Mouse (Mus musculus) kidney, postnatal 0 days (tissue): ENCODE measurements around the gene Ntf3. TPM values are rescaled to one million over a fixed set of nuclear protein-coding genes. Genes with fewer than 3 reads are reported as not detected.

Experiments used
- ATAC-seq: fragments of 200-750 bp; cut with Nextera tagmentation; replicated peaks from 2 replicates; pipeline ENCODE4 v1.8.0; 2017; ENCODE audit warnings: low read depth, moderate number of reproducible peaks, moderate TSS enrichment, moderate library complexity; ENCODE audit not compliant: low FRiP score
- DNase-seq: peaks from one replicate; pipeline ENCODE4 v3.0.0-alpha.2; 2016; ENCODE audit warnings: low spot score
- H3K27ac ChIP-seq: fragments of 300-500 bp; sonication (generic); 2 replicates; pipeline ENCODE4 v1.5.1; 2014; ENCODE audit warnings: mild to moderate bottlenecking
- H3K27me3 ChIP-seq: fragments of 300-500 bp; sonication (generic); 2 replicates; pipeline ENCODE4 v1.6.1; 2014; ENCODE audit warnings: low read length, mixed read lengths; ENCODE audit not compliant: insufficient read depth
- H3K36me3 ChIP-seq: fragments of 300-500 bp; sonication (generic); 2 replicates; pipeline ENCODE4 v1.6.1; 2014; ENCODE audit warnings: low read length, mixed read lengths; ENCODE audit not compliant: insufficient read depth
- H3K4me1 ChIP-seq: fragments of 300-500 bp; sonication (generic); replicated peaks from 2 replicates; pipeline ENCODE4 v1.6.1; 2014; ENCODE audit warnings: antibody characterized with exemption, low read length, mixed read lengths; ENCODE audit not compliant: insufficient read depth
- H3K4me2 ChIP-seq: fragments of 300-500 bp; sonication (generic); 2 replicates; pipeline ENCODE4 v1.6.1; 2014; ENCODE audit warnings: mild to moderate bottlenecking, low read length, moderate library complexity, mixed read lengths
- H3K4me3 ChIP-seq: fragments of 300-500 bp; sonication (generic); replicated peaks from 2 replicates; pipeline ENCODE4 v1.5.1; 2014; ENCODE audit warnings: low read depth, low read length
- H3K9ac ChIP-seq: fragments of 300-500 bp; sonication (generic); 2 replicates; pipeline ENCODE4 v1.6.1; 2014; ENCODE audit warnings: low read depth, low read length
- H3K9me3 ChIP-seq: fragments of 300-500 bp; sonication (generic); replicated peaks from 2 replicates; pipeline ENCODE4 v1.6.1; 2016; ENCODE audit warnings: low read length, inconsistent platforms, mixed read lengths
- CTCF ChIP-seq: IDR thresholded peaks from 2 replicates; pipeline ENCODE4 v1.5.1; 2016; ENCODE audit warnings: antibody characterized with exemption, low read depth, mild to moderate bottlenecking, moderate library complexity
- WGBS: fragments of 180-500 bp; shearing (Covaris S2); extraction: QIAGEN DNeasy Blood & Tissue Kit; methylation state at CpG from one replicate; pipeline ENCODE4 v1.1.7; 2014; 5-methylcytosine and 5-hydroxymethylcytosine counted together
- polyA plus RNA-seq: library from polyadenylated mRNA; unstranded; fragments of >200 nt; fragmentation: Nextera tagmentation; extraction: Ambion mirVana; gene quantifications from 2 replicates; pipeline ENCODE4 v1.2.1, GENCODE M21; 2015

Gene Ntf3
- polyA plus RNA-seq, 1 experiment from 2014 or later, result 14.6 TPM

GRCm38 (mm10) chr6:126134155-126134906 lies 32.4 kb downstream of the Ntf3 start:
- no peak overlapping the region for H3K27ac ChIP-seq
- peaks cover 6% of the 10 kb centered on the region for H3K4me1 ChIP-seq
- 10% methylated on average over 19 of the region's 19 CpGs for WGBS
- H3K9ac ChIP-seq, result no peak overlapping the region
- TF ChIP-seq CTCF, result no peak
- no peaks in the 10 kb centered on the region for H3K9me3 ChIP-seq
- H3K4me2 ChIP-seq, result peak overlapping the region; percentile 47
- H3K36me3 ChIP-seq, result no peaks in the 10 kb centered on the region
- no peak overlapping the region for H3K4me3 ChIP-seq
- no peaks in the 10 kb centered on the region for H3K27me3 ChIP-seq
- DNase-seq (peak; percentile 67), ATAC-seq (0 out of 2 replicates have a peak, but pooled peaks have one; percentile 29)

DNA sequence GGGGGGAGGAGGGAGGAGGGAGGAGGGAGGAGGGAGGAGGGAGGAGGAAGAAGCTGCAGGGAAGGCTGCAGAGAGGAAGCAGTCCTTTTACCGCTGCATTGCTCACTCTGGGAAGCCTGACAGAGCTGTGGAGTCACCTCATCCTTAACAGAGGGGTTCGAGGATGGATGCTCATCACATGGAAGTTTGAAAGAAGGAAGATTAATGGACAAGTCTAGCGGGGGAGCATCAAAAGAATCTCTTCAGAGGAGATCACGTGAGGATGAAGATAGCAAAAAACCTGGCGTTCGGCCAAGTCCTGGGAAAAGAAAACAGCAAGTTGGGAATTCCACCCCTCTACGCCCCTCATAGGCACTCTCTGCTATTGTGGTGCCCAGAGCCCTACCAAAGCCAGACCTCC lies 38.5 kb downstream of the Ntf3 start:
- Histone ChIP-seq H3K4me2 (no peak overlapping the region), H3K4me1 (0 out of 2 replicates have a peak, but pooled peaks cover 3% of the 10 kb centered on the region), H3K36me3 (no peaks in the 10 kb centered on the region), H3K4me3 (no peak overlapping the region), H3K9ac (no peak overlapping the region), H3K9me3 (no peaks in the 10 kb centered on the region), H3K27ac (no peak overlapping the region), H3K27me3 (no peaks in the 10 kb centered on the region)
- TF ChIP-seq CTCF, result no peak
- no peak for ATAC-seq
- WGBS, result 41% methylated on average over 7 of the region's 7 CpGs
- DNase-seq, result no peak

DNA sequence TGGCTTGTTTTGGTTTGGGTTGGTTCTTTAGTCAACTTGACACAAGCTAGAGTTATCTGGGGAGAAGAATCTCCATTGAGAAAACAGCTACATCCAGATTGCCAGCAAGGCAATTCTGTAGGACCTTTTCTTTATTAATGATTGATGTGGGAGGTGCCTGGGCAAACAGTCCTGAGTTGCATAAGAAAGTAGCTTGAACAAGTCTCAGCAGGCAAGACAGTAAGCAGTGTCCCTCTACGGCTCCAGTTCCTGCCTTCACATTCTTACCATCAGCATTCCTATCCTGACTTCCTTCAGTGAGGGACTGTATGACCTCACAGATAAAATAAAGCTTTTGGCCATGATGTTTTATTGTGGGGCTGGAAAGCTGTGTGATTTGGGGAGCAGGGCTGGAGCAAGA lies 48.5 kb downstream of the Ntf3 start:
- no peak overlapping the region for H3K9ac ChIP-seq
- ATAC-seq (peak; percentile 71), DNase-seq (peak; percentile 56)
- no peak overlapping the region for H3K4me2 ChIP-seq
- H3K4me3 ChIP-seq, result no peak overlapping the region
- H3K4me1 ChIP-seq, result peaks cover 27% of the 10 kb centered on the region; the same call in 1 of the 2 replicates
- no peaks in the 10 kb centered on the region for H3K36me3 ChIP-seq
- 17% methylated on average over 1 of the region's 1 CpGs for WGBS
- H3K27me3 ChIP-seq, result no peaks in the 10 kb centered on the region
- no peaks in the 10 kb centered on the region for H3K9me3 ChIP-seq
- TF ChIP-seq CTCF, result no peak
- no peak overlapping the region for H3K27ac ChIP-seq

- no peak for TF ChIP-seq CTCF
- peaks cover 27% of the 10 kb centered on the region; the same call in 1 of the 2 replicates for H3K4me1 ChIP-seq
- DNase-seq, result no peak
- H3K27me3 ChIP-seq, result no peaks in the 10 kb centered on the region
- no peak overlapping the region for H3K4me2 ChIP-seq
- no peak overlapping the region for H3K9ac ChIP-seq
- no peak for ATAC-seq
- WGBS, result 54% methylated on average over 8 of the region's 8 CpGs
- no peaks in the 10 kb centered on the region for H3K9me3 ChIP-seq
- H3K4me3 ChIP-seq, result no peak overlapping the region
- no peaks in the 10 kb centered on the region for H3K36me3 ChIP-seq
- H3K27ac ChIP-seq, result no peak overlapping the region
These were observed 49.5 kb downstream of the Ntf3 start for GRCm38 (mm10) chr6:126117191-126117590.

GRCm38 (mm10) chr6:126114934-126115633 lies 51.6 kb downstream of the Ntf3 start:
- Histone ChIP-seq H3K4me2 (no peak overlapping the region), H3K9ac (0 out of 2 replicates have a peak overlapping the region, but pooled peaks have one; percentile 1), H3K4me3 (no peak overlapping the region), H3K9me3 (no peaks in the 10 kb centered on the region), H3K27me3 (no peaks in the 10 kb centered on the region), H3K27ac (peak overlapping the region; percentile 51), H3K4me1 (peaks cover 27% of the 10 kb centered on the region; the same call in 1 of the 2 replicates), H3K36me3 (no peaks in the 10 kb centered on the region)
- no peak for TF ChIP-seq CTCF
- peak; percentile 76 for DNase-seq
- 51% methylated on average over 10 of the region's 10 CpGs for WGBS
- ATAC-seq, result no peak
